Mouse (Mus musculus): ENCODE measurements at regions not wholly inside any gene's neighbourhood (a gene's known extent, or its start where the extent isn't known, plus 50 kb on each side); places are given as distances from the start of the nearest gene placed in this dataset.

- H3K27me3 ChIP-seq (ENCODE audit: control insufficient read depth, insufficient read depth, low read length, poor library complexity, severe bottlenecking) = no peaks in the 10 kb centered on the region; the same call in 1 of the 2 replicates
- H3K9ac ChIP-seq (ENCODE audit: low read depth, poor library complexity, severe bottlenecking) = no peak overlapping the region
- H3K36me3 ChIP-seq (ENCODE audit: control insufficient read depth, insufficient read depth, low read length, poor library complexity, severe bottlenecking) = no peaks in the 10 kb centered on the region
- no peaks in the 10 kb centered on the region for H3K9me3 ChIP-seq (replicated peaks; ENCODE audit: control insufficient read depth, insufficient read depth, low read length, poor library complexity, severe bottlenecking)
- no peak for TF ChIP-seq POLR2A (IDR thresholded peaks at IDR 0.05; ENCODE audit: insufficient read depth, low read length)
- TF ChIP-seq EP300 (IDR thresholded peaks at IDR 0.05; ENCODE audit: insufficient read depth, low read depth, low read length) = no peak
- H3K4me1 ChIP-seq (ENCODE audit: control insufficient read depth, insufficient read depth, low read length) = no peaks in the 10 kb centered on the region
- no peak overlapping the region for H3K4me3 ChIP-seq (ENCODE audit: low read depth, low read length)
- no peak overlapping the region for H3K27ac ChIP-seq (ENCODE audit: insufficient read depth, low read length)
These were observed 68.5 kb upstream of the Cxcl12 start for GRCm38 (mm10) chr6:117099871-117100270.

DNA sequence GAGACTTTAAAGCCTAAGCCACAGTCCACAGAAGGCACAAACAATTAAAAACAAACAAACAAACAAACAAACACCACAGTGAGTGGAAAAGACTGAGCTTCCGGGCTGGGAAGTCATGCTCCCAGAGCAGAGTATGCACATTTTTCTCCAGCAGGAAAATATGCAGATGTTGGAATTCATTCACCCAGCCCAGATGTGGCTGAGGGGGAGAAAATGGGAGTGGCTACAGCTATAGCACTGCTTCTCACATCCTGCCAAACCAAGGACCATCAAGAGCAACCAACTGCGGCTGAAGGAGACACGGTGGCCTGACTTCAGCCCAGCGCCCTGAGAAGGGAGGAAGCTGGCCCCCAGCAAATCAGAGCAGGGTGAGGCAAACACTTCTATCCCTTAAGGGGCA, 65.6 kb upstream of the Cxcl12 start:
- Histone ChIP-seq H3K9ac (ENCODE audit: low read depth, poor library complexity, severe bottlenecking) (no peak overlapping the region), H3K27me3 (ENCODE audit: control insufficient read depth, insufficient read depth, low read length, poor library complexity, severe bottlenecking) (no peaks in the 10 kb centered on the region; the same call in 1 of the 2 replicates), H3K27ac (ENCODE audit: insufficient read depth, low read length) (no peak overlapping the region), H3K4me3 (ENCODE audit: low read depth, low read length) (no peak overlapping the region), H3K9me3 (replicated peaks; ENCODE audit: control insufficient read depth, insufficient read depth, low read length, poor library complexity, severe bottlenecking) (no peaks in the 10 kb centered on the region), H3K4me1 (ENCODE audit: control insufficient read depth, insufficient read depth, low read length) (no peaks in the 10 kb centered on the region), H3K36me3 (ENCODE audit: control insufficient read depth, insufficient read depth, low read length, poor library complexity, severe bottlenecking) (no peaks in the 10 kb centered on the region)
- TF ChIP-seq EP300 (IDR thresholded peaks at IDR 0.05; ENCODE audit: insufficient read depth, low read depth, low read length) (no peak), POLR2A (IDR thresholded peaks at IDR 0.05; ENCODE audit: insufficient read depth, low read length) (no peak), CTCF (IDR thresholded peaks at IDR 0.05; ENCODE audit: low read depth, low read length) (no peak)

GRCm38 (mm10) chr6:117104047-117104446, 64.3 kb upstream of the Cxcl12 start:
- Histone ChIP-seq H3K36me3 (ENCODE audit: control insufficient read depth, insufficient read depth, low read length, poor library complexity, severe bottlenecking) (no peaks in the 10 kb centered on the region), H3K4me3 (ENCODE audit: low read depth, low read length) (no peak overlapping the region), H3K27me3 (ENCODE audit: control insufficient read depth, insufficient read depth, low read length, poor library complexity, severe bottlenecking) (no peaks in the 10 kb centered on the region; the same call in 1 of the 2 replicates), H3K9ac (ENCODE audit: low read depth, poor library complexity, severe bottlenecking) (no peak overlapping the region), H3K9me3 (replicated peaks; ENCODE audit: control insufficient read depth, insufficient read depth, low read length, poor library complexity, severe bottlenecking) (no peaks in the 10 kb centered on the region), H3K27ac (ENCODE audit: insufficient read depth, low read length) (no peak overlapping the region), H3K4me1 (ENCODE audit: control insufficient read depth, insufficient read depth, low read length) (no peaks in the 10 kb centered on the region)
- no peak for TF ChIP-seq CTCF (IDR thresholded peaks at IDR 0.05; ENCODE audit: low read depth, low read length)
- TF ChIP-seq EP300 (IDR thresholded peaks at IDR 0.05; ENCODE audit: insufficient read depth, low read depth, low read length) = no peak
- no peak for TF ChIP-seq POLR2A (IDR thresholded peaks at IDR 0.05; ENCODE audit: insufficient read depth, low read length)

DNA sequence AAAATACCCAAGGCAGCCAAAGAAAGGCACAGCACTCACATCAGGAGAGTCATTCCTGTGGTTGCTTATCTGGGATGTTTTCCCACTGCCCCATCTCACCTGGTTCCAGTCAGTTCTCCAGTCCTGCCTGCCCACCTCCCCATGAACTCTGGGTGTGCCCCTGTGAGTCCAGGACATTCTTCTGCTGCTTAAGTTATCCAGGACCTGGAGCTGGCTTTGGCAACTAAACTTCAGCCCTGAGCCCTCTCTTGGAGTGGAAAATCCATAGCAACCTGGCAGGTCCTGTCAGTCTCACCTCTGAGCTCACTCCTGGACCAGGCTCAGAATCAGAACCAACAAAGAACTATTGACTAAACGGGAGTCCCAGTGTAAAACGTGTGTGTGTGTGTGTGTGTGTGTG, 63.9 kb upstream of the Cxcl12 start:
- no peaks in the 10 kb centered on the region; the same call in 1 of the 2 replicates for H3K27me3 ChIP-seq (ENCODE audit: control insufficient read depth, insufficient read depth, low read length, poor library complexity, severe bottlenecking)
- no peaks in the 10 kb centered on the region for H3K9me3 ChIP-seq (replicated peaks; ENCODE audit: control insufficient read depth, insufficient read depth, low read length, poor library complexity, severe bottlenecking)
- H3K9ac ChIP-seq (ENCODE audit: low read depth, poor library complexity, severe bottlenecking) = no peak overlapping the region
- no peak overlapping the region for H3K27ac ChIP-seq (ENCODE audit: insufficient read depth, low read length)
- no peak overlapping the region for H3K4me3 ChIP-seq (ENCODE audit: low read depth, low read length)
- TF ChIP-seq POLR2A (IDR thresholded peaks at IDR 0.05; ENCODE audit: insufficient read depth, low read length) (no peak), CTCF (IDR thresholded peaks at IDR 0.05; ENCODE audit: low read depth, low read length) (no peak), EP300 (IDR thresholded peaks at IDR 0.05; ENCODE audit: insufficient read depth, low read depth, low read length) (no peak)
- H3K36me3 ChIP-seq (ENCODE audit: control insufficient read depth, insufficient read depth, low read length, poor library complexity, severe bottlenecking) = no peaks in the 10 kb centered on the region
- H3K4me1 ChIP-seq (ENCODE audit: control insufficient read depth, insufficient read depth, low read length) = no peaks in the 10 kb centered on the region

DNA sequence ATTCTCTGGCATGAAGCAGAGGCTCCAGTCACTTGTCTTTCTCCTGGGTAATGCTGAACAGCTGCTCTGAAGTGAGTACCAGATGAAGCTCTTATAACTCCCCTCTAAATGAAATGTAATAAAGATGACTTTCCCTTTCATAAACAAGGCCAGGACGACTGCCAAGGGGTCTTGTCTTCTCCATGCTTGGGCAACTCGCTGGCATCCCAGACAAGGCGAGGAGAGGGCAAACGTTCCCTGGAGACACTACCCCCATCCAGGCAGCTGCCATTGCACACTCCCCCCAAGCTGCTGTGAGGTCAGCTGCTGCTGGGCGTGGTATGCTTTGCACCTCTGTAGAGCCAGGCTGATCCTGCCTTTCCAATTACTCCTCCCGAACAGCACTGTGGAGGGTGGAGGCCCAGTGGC, 63.1 kb upstream of the Cxcl12 start:
- Histone ChIP-seq H3K4me1 (ENCODE audit: control insufficient read depth, insufficient read depth, low read length) (no peaks in the 10 kb centered on the region), H3K9me3 (replicated peaks; ENCODE audit: control insufficient read depth, insufficient read depth, low read length, poor library complexity, severe bottlenecking) (no peaks in the 10 kb centered on the region), H3K36me3 (ENCODE audit: control insufficient read depth, insufficient read depth, low read length, poor library complexity, severe bottlenecking) (no peaks in the 10 kb centered on the region), H3K4me3 (ENCODE audit: low read depth, low read length) (no peak overlapping the region), H3K27ac (ENCODE audit: insufficient read depth, low read length) (no peak overlapping the region), H3K27me3 (ENCODE audit: control insufficient read depth, insufficient read depth, low read length, poor library complexity, severe bottlenecking) (no peaks in the 10 kb centered on the region), H3K9ac (ENCODE audit: low read depth, poor library complexity, severe bottlenecking) (no peak overlapping the region)
- no peak for TF ChIP-seq CTCF (IDR thresholded peaks at IDR 0.05; ENCODE audit: low read depth, low read length)
- no peak for TF ChIP-seq EP300 (IDR thresholded peaks at IDR 0.05; ENCODE audit: insufficient read depth, low read depth, low read length)
- TF ChIP-seq POLR2A (IDR thresholded peaks at IDR 0.05; ENCODE audit: insufficient read depth, low read length) = no peak

DNA sequence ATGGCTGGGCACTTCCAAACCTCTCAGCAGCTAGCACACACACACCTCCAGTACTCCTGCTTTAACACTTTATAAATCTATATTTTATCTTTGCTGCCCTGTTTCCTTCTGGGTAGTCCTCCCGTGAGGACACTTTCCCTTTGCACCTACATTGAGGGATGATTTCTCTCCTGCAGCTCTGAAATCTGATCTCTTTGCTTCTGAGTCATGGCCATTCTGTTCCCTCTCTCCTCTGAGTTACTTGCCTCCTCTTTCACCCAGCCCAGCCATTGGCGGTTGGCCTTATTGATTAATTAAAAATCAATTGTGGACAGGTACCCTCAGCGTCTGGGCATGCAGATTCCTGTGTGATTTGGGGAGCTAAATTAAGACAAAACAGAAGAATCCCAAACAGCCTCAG, 58.0 kb upstream of the Cxcl12 start:
- no peaks in the 10 kb centered on the region for H3K4me1 ChIP-seq (ENCODE audit: control insufficient read depth, insufficient read depth, low read length)
- H3K27ac ChIP-seq (ENCODE audit: insufficient read depth, low read length) = no peak overlapping the region
- no peaks in the 10 kb centered on the region for H3K27me3 ChIP-seq (ENCODE audit: control insufficient read depth, insufficient read depth, low read length, poor library complexity, severe bottlenecking)
- no peak for TF ChIP-seq CTCF (IDR thresholded peaks at IDR 0.05; ENCODE audit: low read depth, low read length)
- no peaks in the 10 kb centered on the region for H3K36me3 ChIP-seq (ENCODE audit: control insufficient read depth, insufficient read depth, low read length, poor library complexity, severe bottlenecking)
- H3K9me3 ChIP-seq (replicated peaks; ENCODE audit: control insufficient read depth, insufficient read depth, low read length, poor library complexity, severe bottlenecking) = no peaks in the 10 kb centered on the region
- H3K4me3 ChIP-seq (ENCODE audit: low read depth, low read length) = no peak overlapping the region
- no peak overlapping the region for H3K9ac ChIP-seq (ENCODE audit: low read depth, poor library complexity, severe bottlenecking)

All from ES-Bruce4 (cell line).